Mouse (Mus musculus) forebrain, embryonic 11.5 days (tissue): ENCODE measurements at regions not wholly inside any gene's neighbourhood (a gene's known extent, or its start where the extent isn't known, plus 50 kb on each side); places are given as distances from the start of the nearest gene placed in this dataset.

Source experiments
- ATAC-seq: fragments of 200-750 bp; cut with Nextera tagmentation; replicated peaks from 2 replicates; pipeline ENCODE4 v1.8.0; 2017; ENCODE audit warnings: moderate TSS enrichment; ENCODE audit not compliant: low FRiP score
- DNase-seq: peaks from one replicate; pipeline ENCODE4 v3.0.0-alpha.2; 2017; ENCODE audit warnings: low spot score
- H3K27ac ChIP-seq: fragments of 300-500 bp; sonication (generic); 2 replicates; pipeline ENCODE4 v1.5.1; 2014; ENCODE audit warnings: low read depth, low read length
- H3K27me3 ChIP-seq: fragments of 300-500 bp; sonication (generic); 2 replicates; pipeline ENCODE4 v1.6.1; 2014; ENCODE audit warnings: mild to moderate bottlenecking, low read length, mixed read lengths; ENCODE audit not compliant: control insufficient read depth, insufficient read depth
- H3K36me3 ChIP-seq: fragments of 300-500 bp; sonication (generic); 2 replicates; pipeline ENCODE4 v1.6.1; 2014; ENCODE audit warnings: mild to moderate bottlenecking, low read length, moderate library complexity, mixed read lengths; ENCODE audit not compliant: control insufficient read depth, insufficient read depth
- H3K4me1 ChIP-seq: fragments of 300-500 bp; sonication (generic); replicated peaks from 2 replicates; pipeline ENCODE4 v1.6.1; 2014; ENCODE audit warnings: low read length, mixed read lengths; ENCODE audit not compliant: control insufficient read depth, insufficient read depth
- H3K4me2 ChIP-seq: fragments of 300-500 bp; sonication (generic); 2 replicates; pipeline ENCODE4 v1.6.1; 2014; ENCODE audit warnings: low read depth, mild to moderate bottlenecking, low read length, moderate library complexity, mixed read lengths; ENCODE audit not compliant: severe bottlenecking
- H3K4me3 ChIP-seq: fragments of 300-500 bp; sonication (generic); 2 replicates; pipeline ENCODE4 v1.5.1; 2014; ENCODE audit warnings: low read depth, low read length
- H3K9ac ChIP-seq: fragments of 300-500 bp; sonication (generic); 2 replicates; pipeline ENCODE4 v1.6.1; 2014; ENCODE audit warnings: low read length
- H3K9me3 ChIP-seq: fragments of 300-500 bp; sonication (generic); 2 replicates; pipeline ENCODE4 v1.6.1; 2016; ENCODE audit warnings: low read length, mixed read lengths; ENCODE audit not compliant: control insufficient read depth
- WGBS: fragments of 180-500 bp; shearing (Covaris S2); extraction: QIAGEN DNeasy Blood & Tissue Kit; methylation state at CpG from one replicate; pipeline ENCODE4 v1.1.7; 2014; 5-methylcytosine and 5-hydroxymethylcytosine counted together

GRCm38 (mm10) chr2:78753918-78754317 lies 114.0 kb upstream of the Ube2e3 start:
- ATAC-seq (no peak), DNase-seq (no peak)
- 52% methylated on average over 4 of the region's 4 CpGs for WGBS
- H3K4me2 ChIP-seq, result no peak overlapping the region
- no peaks in the 10 kb centered on the region for H3K36me3 ChIP-seq
- H3K9me3 ChIP-seq, result no peaks in the 10 kb centered on the region
- H3K27me3 ChIP-seq, result no peaks in the 10 kb centered on the region
- H3K4me3 ChIP-seq, result no peak overlapping the region
- H3K27ac ChIP-seq, result no peak overlapping the region
- no peaks in the 10 kb centered on the region for H3K4me1 ChIP-seq
- no peak overlapping the region for H3K9ac ChIP-seq

GRCm38 (mm10) chr2:78730161-78730560 lies 137.8 kb upstream of the Ube2e3 start:
- whole genome bisulfite sequencing, result 91% methylated on average over 6 of the region's 6 CpGs
- no peak overlapping the region for H3K9ac ChIP-seq
- no peaks in the 10 kb centered on the region for H3K9me3 ChIP-seq
- DNase-seq (no peak), ATAC-seq (no peak)
- H3K4me1 ChIP-seq, result no peaks in the 10 kb centered on the region
- no peaks in the 10 kb centered on the region for H3K27me3 ChIP-seq
- no peak overlapping the region for H3K4me3 ChIP-seq
- H3K36me3 ChIP-seq, result no peaks in the 10 kb centered on the region
- no peak overlapping the region for H3K4me2 ChIP-seq
- H3K27ac ChIP-seq, result no peak overlapping the region

GRCm38 (mm10) chr2:78726060-78726459 lies 141.9 kb upstream of the Ube2e3 start:
- Histone ChIP-seq H3K4me2 (no peak overlapping the region), H3K27ac (no peak overlapping the region), H3K36me3 (no peaks in the 10 kb centered on the region), H3K9me3 (no peaks in the 10 kb centered on the region), H3K4me3 (no peak overlapping the region), H3K27me3 (no peaks in the 10 kb centered on the region), H3K9ac (no peak overlapping the region), H3K4me1 (no peaks in the 10 kb centered on the region)
- DNase-seq, result no peak
- ATAC-seq, result no peak
- WGBS, result 96% methylated on average over 7 of the region's 7 CpGs

GRCm38 (mm10) chr2:78724416-78724815 lies 143.5 kb upstream of the Ube2e3 start:
- Histone ChIP-seq H3K4me2 (no peak overlapping the region), H3K27ac (no peak overlapping the region), H3K36me3 (no peaks in the 10 kb centered on the region), H3K27me3 (no peaks in the 10 kb centered on the region), H3K9ac (no peak overlapping the region), H3K4me1 (no peaks in the 10 kb centered on the region), H3K4me3 (no peak overlapping the region), H3K9me3 (no peaks in the 10 kb centered on the region)
- DNase-seq (no peak), ATAC-seq (no peak)
- whole genome bisulfite sequencing, result 75% methylated on average over 2 of the region's 2 CpGs

GRCm38 (mm10) chr2:78723423-78723822 lies 144.5 kb upstream of the Ube2e3 start:
- 95% methylated on average over 3 of the region's 3 CpGs for WGBS
- no peak overlapping the region for H3K27ac ChIP-seq

GRCm38 (mm10) chr2:78722739-78723138 lies 145.2 kb upstream of the Ube2e3 start:
- Histone ChIP-seq H3K9me3 (no peaks in the 10 kb centered on the region), H3K27me3 (no peaks in the 10 kb centered on the region), H3K9ac (no peak overlapping the region), H3K4me1 (no peaks in the 10 kb centered on the region), H3K4me2 (no peak overlapping the region), H3K4me3 (no peak overlapping the region), H3K36me3 (no peaks in the 10 kb centered on the region), H3K27ac (no peak overlapping the region)
- DNase-seq, result no peak
- ATAC-seq, result no peak
- 87% methylated on average over 6 of the region's 6 CpGs for WGBS

More at GRCm38 (mm10) chr2:78723423-78723822, 144.5 kb upstream of the Ube2e3 start:
- DNase-seq, result no peak
- H3K9ac ChIP-seq, result no peak overlapping the region
- H3K4me1 ChIP-seq, result no peaks in the 10 kb centered on the region
- H3K9me3 ChIP-seq, result no peaks in the 10 kb centered on the region
- H3K36me3 ChIP-seq, result no peaks in the 10 kb centered on the region
- H3K4me2 ChIP-seq, result no peak overlapping the region
- ATAC-seq, result no peak
- no peaks in the 10 kb centered on the region for H3K27me3 ChIP-seq
- H3K4me3 ChIP-seq, result no peak overlapping the region

GRCm38 (mm10) chr2:78718550-78718949 lies 149.4 kb upstream of the Ube2e3 start:
- no peak overlapping the region for H3K27ac ChIP-seq
- DNase-seq, result no peak
- H3K4me3 ChIP-seq, result no peak overlapping the region
- no peaks in the 10 kb centered on the region for H3K4me1 ChIP-seq
- H3K4me2 ChIP-seq, result no peak overlapping the region
- H3K36me3 ChIP-seq, result no peaks in the 10 kb centered on the region
- H3K9me3 ChIP-seq, result no peaks in the 10 kb centered on the region
- WGBS, result 55% methylated on average over 1 of the region's 1 CpGs
- H3K27me3 ChIP-seq, result no peaks in the 10 kb centered on the region
- no peak overlapping the region for H3K9ac ChIP-seq
- peak; percentile 51; the same call in 1 of the 2 replicates for ATAC-seq

- WGBS, result 87% methylated on average over 7 of the region's 7 CpGs
- H3K9me3 ChIP-seq, result no peaks in the 10 kb centered on the region
- ATAC-seq, result 0 out of 2 replicates have a peak, but pooled peaks have one; percentile 39
Observed at GRCm38 (mm10) chr2:78716157-78716798, 151.6 kb upstream of the Ube2e3 start.

GRCm38 (mm10) chr2:78694851-78695250 lies 173.1 kb upstream of the Ube2e3 start:
- no peak overlapping the region for H3K4me2 ChIP-seq
- 0 out of 2 replicates have a peak overlapping the region, but pooled peaks have one; percentile 2 for H3K27ac ChIP-seq
- H3K4me1 ChIP-seq, result peaks cover 3% of the 10 kb centered on the region; the same call in 1 of the 2 replicates
- peak; percentile 89 for ATAC-seq
- no peak overlapping the region for H3K9ac ChIP-seq
- WGBS, result 14% methylated on average over 6 of the region's 6 CpGs
- H3K9me3 ChIP-seq, result no peaks in the 10 kb centered on the region
- no peak overlapping the region for H3K4me3 ChIP-seq
- H3K27me3 ChIP-seq, result no peaks in the 10 kb centered on the region
- H3K36me3 ChIP-seq, result no peaks in the 10 kb centered on the region
- DNase-seq, result no peak

More at GRCm38 (mm10) chr2:78716157-78716798, 151.6 kb upstream of the Ube2e3 start:
- DNase-seq, result peak; percentile 51
- H3K4me3 ChIP-seq, result no peak overlapping the region
- H3K4me1 ChIP-seq, result no peaks in the 10 kb centered on the region
- no peaks in the 10 kb centered on the region for H3K27me3 ChIP-seq
- no peak overlapping the region for H3K27ac ChIP-seq
- H3K9ac ChIP-seq, result no peak overlapping the region
- H3K4me2 ChIP-seq, result no peak overlapping the region
- H3K36me3 ChIP-seq, result no peaks in the 10 kb centered on the region
